8 mouse cellular contexts compared by ENCODE assay signal in the genomic region with DNA sequence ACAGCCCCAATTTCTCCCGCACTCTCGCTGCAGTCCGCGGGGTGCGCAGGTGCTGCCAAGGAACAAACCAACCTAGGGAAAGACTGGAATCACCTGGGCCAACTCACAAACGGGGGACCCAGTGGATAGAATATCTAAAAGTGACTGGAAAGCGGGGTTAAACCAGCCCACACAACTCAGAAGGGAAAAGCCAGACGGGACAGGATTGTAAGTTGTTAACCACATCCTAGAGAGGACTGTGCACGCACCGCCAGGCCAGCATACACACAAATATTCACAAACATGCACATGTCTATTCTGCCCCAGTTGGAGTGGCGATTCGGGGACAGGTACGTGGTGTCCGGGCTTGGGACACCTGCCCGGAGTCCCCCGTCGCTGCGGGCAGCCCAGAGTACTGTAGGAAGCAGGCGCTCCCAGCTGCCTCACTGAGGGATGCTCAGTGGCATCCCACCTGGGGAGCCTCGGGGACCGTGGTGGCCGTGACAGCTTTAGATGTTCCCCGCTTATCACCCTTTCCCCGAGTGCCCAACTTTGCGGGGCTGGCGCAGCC. TPM values are rescaled to one million over a fixed set of nuclear protein-coding genes. Genes with fewer than 3 reads are reported as not detected.
DNase-seq lines count a peak whose midpoint lies in the region; ATAC-seq and TF ChIP-seq lines count a peak whose summit lies in the region.

No protein-coding gene starts in this region.

- no peaks in the 10 kb centered on the region for H3K9me3 ChIP-seq in E14TG2a.4 (ENCODE audit: low read length)
- no peaks in the 10 kb centered on the region for H3K9me3 ChIP-seq in hindbrain, embryonic 15.5 days
- H3K9me3 ChIP-seq in midbrain, embryonic 11.5 days (ENCODE audit: control insufficient read depth, low read length): no peaks in the 10 kb centered on the region

- no peak for TF ChIP-seq CTCF in E14TG2a.4 (conservative IDR thresholded peaks at IDR 0.05; ENCODE audit: low read length)

- H3K36me3 ChIP-seq in E14TG2a.4 (ENCODE audit: insufficient read depth, low read length): no peaks in the 10 kb centered on the region
- H3K36me3 ChIP-seq in hindbrain, embryonic 15.5 days: no peaks in the 10 kb centered on the region
- H3K36me3 ChIP-seq in midbrain, embryonic 11.5 days (ENCODE audit: control insufficient read depth, insufficient read depth, low read length): no peaks in the 10 kb centered on the region

- H3K4me3 ChIP-seq in E14TG2a.4 (replicated peaks; ENCODE audit: low read length): peak overlapping the region; percentile 96
- H3K4me3 ChIP-seq in hindbrain, embryonic 15.5 days: peak overlapping the region; percentile 74
- H3K4me3 ChIP-seq in midbrain, embryonic 11.5 days (ENCODE audit: low read depth, low read length): peak overlapping the region; percentile 79

- peak; percentile 20 for ATAC-seq in hindbrain, embryonic 15.5 days (ENCODE audit: low FRiP score, low read depth)
- peak; percentile 25; the same call in 1 of the 2 replicates for ATAC-seq in midbrain, embryonic 11.5 days (ENCODE audit: low FRiP score)
- ATAC-seq in erythroid progenitor cell, adult 5-6 weeks (replicated peaks; ENCODE audit: low FRiP score, poor library complexity, severe bottlenecking): no peak

- peaks cover 34% of the 10 kb centered on the region for H3K4me1 ChIP-seq in E14TG2a.4 (replicated peaks; ENCODE audit: low read depth, low read length)
- peaks cover 20% of the 10 kb centered on the region for H3K4me1 ChIP-seq in hindbrain, embryonic 15.5 days (replicated peaks)
- H3K4me1 ChIP-seq in midbrain, embryonic 11.5 days (ENCODE audit: control insufficient read depth, insufficient read depth, low read length): peaks cover 11% of the 10 kb centered on the region

- H3K27ac ChIP-seq in hindbrain, embryonic 15.5 days (replicated peaks): no peak overlapping the region
- no peak overlapping the region for H3K27ac ChIP-seq in midbrain, embryonic 11.5 days (ENCODE audit: low read depth, low read length)

- H3K9ac ChIP-seq in hindbrain, embryonic 15.5 days: peak overlapping the region; percentile 77
- peak overlapping the region; percentile 85 for H3K9ac ChIP-seq in midbrain, embryonic 11.5 days (ENCODE audit: low read length)

- H3K27me3 ChIP-seq in E14TG2a.4 (ENCODE audit: insufficient read depth, low read length): peaks cover 62% of the 10 kb centered on the region
- H3K27me3 ChIP-seq in hindbrain, embryonic 15.5 days: peaks cover 10% of the 10 kb centered on the region; the same call in 1 of the 2 replicates
- peaks cover 13% of the 10 kb centered on the region for H3K27me3 ChIP-seq in midbrain, embryonic 11.5 days (ENCODE audit: control insufficient read depth, insufficient read depth, low read length)

- DNase-seq in kidney, adult 11 months: peak; percentile 7
- no peak for DNase-seq in kidney, postnatal 14 days
- peak; percentile 83 to 86 for DNase-seq in cerebellum, postnatal 10 days
- DNase-seq in midbrain, embryonic 11.5 days (ENCODE audit: low spot score, missing footprints): no peak
- DNase-seq in adrenal gland, adult 8-10 months: no peak

- peak overlapping the region; percentile 91 for H3K4me2 ChIP-seq in hindbrain, embryonic 15.5 days
- peak overlapping the region; percentile 90 for H3K4me2 ChIP-seq in midbrain, embryonic 11.5 days

- WGBS in hindbrain, embryonic 15.5 days: under 1% methylated on average over 26 of the region's 26 CpGs
- under 1% methylated on average over 26 of the region's 26 CpGs for WGBS in midbrain, embryonic 11.5 days

RNA-seq across cellular contexts. Expression of a gene that starts 1.0 kb away (rescaled TPM):
- 7.6 and 8.4 TPM in 2 replicates for polyA plus RNA-seq in hindbrain, embryonic 15.5 days (2015; fragmentation: Nextera tagmentation; extraction: Ambion mirVana)
- polyA plus RNA-seq in midbrain, embryonic 11.5 days (2014; fragmentation: Nextera tagmentation; extraction: Ambion mirVana): 2.9 and 3.1 TPM in 2 replicates
- total RNA-seq in erythroid progenitor cell, adult 5-6 weeks (2015; ENCODE audit: low replicate concordance): 0.84 and 2.5 TPM in 2 replicates
- not detected in 2 replicates for total RNA-seq in erythroid progenitor cell, adult 5-6 weeks (2017; ENCODE audit: low replicate concordance)
- 1 to 10 TPM; 3.0 to 6.3 (median 4.9) TPM for total RNA-seq in adrenal gland, adult 8-10 months (2022)

Comparison
In these comparisons a context has a peak if more than half of its experiments do, and no peak if none do; other contexts are left out.
1. DNase-seq: peak in kidney, adult 11 months (single experiment) and cerebellum, postnatal 10 days (2 of 2); none in kidney, postnatal 14 days (single experiment), midbrain, embryonic 11.5 days (single experiment) and adrenal gland, adult 8-10 months (single experiment).
2. Peak in every context shown above with its lines, with median percentiles within 50 percentile points of each other: H3K4me3 ChIP-seq.